Mouse (Mus musculus): ENCODE data around the gene Crabp2. TPM values are rescaled to one million over a fixed set of nuclear protein-coding genes. Genes with fewer than 3 reads are reported as not detected.

The Crabp2 gene
- polyA plus RNA-seq, 1 experiment: 67.6 TPM

GRCm38 (mm10) chr3:87971489-87972202 lies 23.2 kb downstream of the Crabp2 start:
- Histone ChIP-seq H3ac (ENCODE audit: control insufficient read depth, insufficient read length) (peak overlapping the region; percentile 98), H3K27me3 (ENCODE audit: control insufficient read depth, insufficient read depth, insufficient read length) (no peaks in the 10 kb centered on the region), H3K4me3 (peak overlapping the region; percentile 100), H3K79me2 (ENCODE audit: control insufficient read depth, insufficient read depth) (peaks cover 49% of the 10 kb centered on the region), H3K4me2 (ENCODE audit: low read depth) (peak overlapping the region; percentile 93), H3K36me3 (ENCODE audit: control insufficient read depth, insufficient read depth) (peaks cover 30% of the 10 kb centered on the region)
- TF ChIP-seq MAX (IDR thresholded peaks at IDR 0.05; ENCODE audit: low read depth): no peak
- TF ChIP-seq POLR2A (IDR thresholded peaks at IDR 0.05; ENCODE audit: insufficient read length, low read depth): peak; percentile 4
- TF ChIP-seq POLR2AphosphoS2 (IDR thresholded peaks at IDR 0.05; ENCODE audit: insufficient read length, low read depth): peak; percentile 17
- no peak for TF ChIP-seq REST (IDR thresholded peaks at IDR 0.05; ENCODE audit: insufficient read depth, insufficient read length)
- no peak for TF ChIP-seq TCF12 (IDR thresholded peaks at IDR 0.05; ENCODE audit: insufficient read depth, poor library complexity, severe bottlenecking)
- TF ChIP-seq TCF3 (IDR thresholded peaks at IDR 0.05; ENCODE audit: insufficient read length, low read depth): no peak
- no peak for TF ChIP-seq USF1 (IDR thresholded peaks at IDR 0.05; ENCODE audit: low read depth)
- TF ChIP-seq MYOG (IDR thresholded peaks at IDR 0.05; ENCODE audit: control insufficient read depth in 1 of 3, insufficient read depth in 1 of 3, insufficient read length in 2 of 3, low read depth in 2 of 3): peak in 1 of 3 experiments; percentile 18

- H3K4me3 ChIP-seq: peak overlapping the region; percentile 100
- H3ac ChIP-seq (ENCODE audit: control insufficient read depth, insufficient read length): peak overlapping the region; percentile 98
- peaks cover 36% of the 10 kb centered on the region for H3K36me3 ChIP-seq (ENCODE audit: control insufficient read depth, insufficient read depth)
- H3K4me2 ChIP-seq (ENCODE audit: low read depth): peak overlapping the region; percentile 82
- peaks cover 55% of the 10 kb centered on the region for H3K79me2 ChIP-seq (ENCODE audit: control insufficient read depth, insufficient read depth)
- H3K27me3 ChIP-seq (ENCODE audit: control insufficient read depth, insufficient read depth, insufficient read length): no peaks in the 10 kb centered on the region
- TF ChIP-seq TCF12 (IDR thresholded peaks at IDR 0.05; ENCODE audit: insufficient read depth, poor library complexity, severe bottlenecking) (peak; percentile 95), USF1 (IDR thresholded peaks at IDR 0.05; ENCODE audit: low read depth) (no peak), POLR2AphosphoS2 (IDR thresholded peaks at IDR 0.05; ENCODE audit: insufficient read length, low read depth) (peak; percentile 52), MYOD1 (IDR thresholded peaks at IDR 0.05; ENCODE audit: control insufficient read depth in 1 of 3, insufficient read length in 2 of 3, low read depth in 2 of 3) (peak; percentile 33 to 94 (median 85)), MYOG (IDR thresholded peaks at IDR 0.05; ENCODE audit: control insufficient read depth in 1 of 3, insufficient read depth in 1 of 3, insufficient read length in 2 of 3, low read depth in 2 of 3) (peak; percentile 52 to 98 (median 69)), CEBPB (IDR thresholded peaks at IDR 0.05; ENCODE audit: insufficient read depth, poor library complexity, severe bottlenecking) (no peak), E2F4 (IDR thresholded peaks at IDR 0.05; ENCODE audit: insufficient read depth) (no peak), REST (IDR thresholded peaks at IDR 0.05; ENCODE audit: insufficient read depth, insufficient read length) (no peak), MAX (IDR thresholded peaks at IDR 0.05; ENCODE audit: low read depth) (no peak), TCF3 (IDR thresholded peaks at IDR 0.05; ENCODE audit: insufficient read length, low read depth) (peak; percentile 88), POLR2A (IDR thresholded peaks at IDR 0.05; ENCODE audit: insufficient read length, low read depth) (peak; percentile 47), SRF (IDR thresholded peaks at IDR 0.05; ENCODE audit: control insufficient read depth, insufficient read length, low read depth) (no peak)
Measured at GRCm38 (mm10) chr3:87972203-87972664, 23.8 kb downstream of the Crabp2 start.

- H3K79me2 ChIP-seq (ENCODE audit: control insufficient read depth, insufficient read depth): peaks cover 57% of the 10 kb centered on the region
- H3K27me3 ChIP-seq (ENCODE audit: control insufficient read depth, insufficient read depth, insufficient read length): no peaks in the 10 kb centered on the region
- peaks cover 41% of the 10 kb centered on the region for H3K36me3 ChIP-seq (ENCODE audit: control insufficient read depth, insufficient read depth)
- peak overlapping the region; percentile 100 for H3K4me3 ChIP-seq
- TF ChIP-seq POLR2AphosphoS2 (IDR thresholded peaks at IDR 0.05; ENCODE audit: insufficient read length, low read depth): peak; percentile 45
- TF ChIP-seq SRF (IDR thresholded peaks at IDR 0.05; ENCODE audit: control insufficient read depth, insufficient read length, low read depth): no peak
- TF ChIP-seq POLR2A (IDR thresholded peaks at IDR 0.05; ENCODE audit: insufficient read length, low read depth): peak; percentile 43
- H3K4me2 ChIP-seq (ENCODE audit: low read depth): peak overlapping the region; percentile 82
- peak overlapping the region; percentile 98 for H3ac ChIP-seq (ENCODE audit: control insufficient read depth, insufficient read length)
Measured at GRCm38 (mm10) chr3:87972776-87973175, 24.3 kb downstream of the Crabp2 start.

- peak overlapping the region; percentile 100 for H3K4me3 ChIP-seq
- peaks cover 57% of the 10 kb centered on the region for H3K79me2 ChIP-seq (ENCODE audit: control insufficient read depth, insufficient read depth)
- H3K36me3 ChIP-seq (ENCODE audit: control insufficient read depth, insufficient read depth): peaks cover 44% of the 10 kb centered on the region
- H3ac ChIP-seq (ENCODE audit: control insufficient read depth, insufficient read length): peak overlapping the region; percentile 98
- no peak for TF ChIP-seq TCF12 (IDR thresholded peaks at IDR 0.05; ENCODE audit: insufficient read depth, poor library complexity, severe bottlenecking)
- TF ChIP-seq MYOD1 (IDR thresholded peaks at IDR 0.05; ENCODE audit: control insufficient read depth in 1 of 3, insufficient read length in 2 of 3, low read depth in 2 of 3): peak; percentile 4 to 62 (median 15)
- TF ChIP-seq CEBPB (IDR thresholded peaks at IDR 0.05; ENCODE audit: insufficient read depth, poor library complexity, severe bottlenecking): no peak
- peak; percentile 11 for TF ChIP-seq POLR2AphosphoS2 (IDR thresholded peaks at IDR 0.05; ENCODE audit: insufficient read length, low read depth)
- peak; percentile 19 for TF ChIP-seq POLR2A (IDR thresholded peaks at IDR 0.05; ENCODE audit: insufficient read length, low read depth)
- TF ChIP-seq TCF3 (IDR thresholded peaks at IDR 0.05; ENCODE audit: insufficient read length, low read depth): no peak
- peak in 2 of 3 experiments; percentile 42 to 80 for TF ChIP-seq MYOG (IDR thresholded peaks at IDR 0.05; ENCODE audit: control insufficient read depth in 1 of 3, insufficient read depth in 1 of 3, insufficient read length in 2 of 3, low read depth in 2 of 3)
- no peak for TF ChIP-seq REST (IDR thresholded peaks at IDR 0.05; ENCODE audit: insufficient read depth, insufficient read length)
- no peak for TF ChIP-seq SRF (IDR thresholded peaks at IDR 0.05; ENCODE audit: control insufficient read depth, insufficient read length, low read depth)
- no peak for TF ChIP-seq USF1 (IDR thresholded peaks at IDR 0.05; ENCODE audit: low read depth)
- no peak for TF ChIP-seq E2F4 (IDR thresholded peaks at IDR 0.05; ENCODE audit: insufficient read depth)
- no peaks in the 10 kb centered on the region for H3K27me3 ChIP-seq (ENCODE audit: control insufficient read depth, insufficient read depth, insufficient read length)
- H3K4me2 ChIP-seq (ENCODE audit: low read depth): peak overlapping the region; percentile 82
Measured at GRCm38 (mm10) chr3:87973593-87974380, 25.3 kb downstream of the Crabp2 start.

All from myocyte (in vitro differentiated cells).